Mouse (Mus musculus): ENCODE data around the gene Smc5. TPM values are rescaled to one million over a fixed set of nuclear protein-coding genes. Genes with fewer than 3 reads are reported as not detected.
A peak's percentile ranks its signal among the peaks of the same experiment; 100 is the strongest.

The Smc5 gene
- polyA plus RNA-seq, 1 experiment from 2014 or later = 12.3 TPM

DNA sequence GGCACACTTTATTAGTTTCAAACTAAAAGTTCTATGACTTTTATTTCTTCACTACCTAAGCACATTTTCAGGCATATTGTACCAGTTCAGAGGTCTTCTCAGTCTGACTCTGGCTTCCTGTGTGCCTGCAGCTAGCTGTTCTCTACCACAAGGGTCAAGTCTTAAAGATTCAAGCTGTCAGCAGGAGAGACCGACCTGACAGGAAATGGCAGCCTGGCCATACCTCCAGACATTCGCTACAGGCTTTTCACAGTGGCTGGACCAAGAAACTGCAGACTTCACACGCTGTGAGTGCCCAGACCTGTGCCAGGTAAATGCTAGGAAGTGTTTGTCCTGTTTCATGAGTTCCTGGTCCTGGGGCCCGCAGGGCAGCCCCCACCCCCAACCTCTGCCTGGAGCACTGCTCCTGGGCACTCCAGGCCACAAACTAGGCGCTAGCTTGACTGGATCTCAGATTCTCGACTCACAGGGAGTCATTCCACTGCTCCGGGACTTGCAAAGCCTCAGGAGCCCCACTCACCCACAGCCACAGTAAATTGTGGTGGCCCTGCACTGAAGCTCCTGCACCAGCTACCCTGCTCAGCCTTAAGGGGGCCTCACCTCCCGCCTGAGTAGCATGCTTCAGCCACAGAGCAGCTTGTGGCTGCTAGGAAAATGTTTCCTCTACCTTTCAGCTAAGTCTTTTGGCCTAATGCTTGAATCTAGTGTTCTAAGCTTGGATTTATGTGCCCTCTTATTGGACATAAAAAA, 8.4 kb upstream of the Smc5 start:
- H3K4me3 ChIP-seq (replicated peaks) = no peak overlapping the region
- no peak overlapping the region for H3K4me2 ChIP-seq
- H3K27me3 ChIP-seq = no peaks in the 10 kb centered on the region
- DNase-seq = no peak
- ATAC-seq (ENCODE audit: low read depth) = no peak
- H3K9me3 ChIP-seq (replicated peaks) = no peaks in the 10 kb centered on the region
- no peaks in the 10 kb centered on the region for H3K4me1 ChIP-seq (replicated peaks)
- no peak overlapping the region for H3K27ac ChIP-seq
- 52% methylated on average over 8 of the region's 8 CpGs for WGBS (ENCODE audit: insufficient replicate concordance)
- H3K9ac ChIP-seq = no peak overlapping the region
- H3K36me3 ChIP-seq = no peaks in the 10 kb centered on the region

- 45% methylated on average over 4 of the region's 4 CpGs for WGBS (ENCODE audit: insufficient replicate concordance)
- H3K4me1 ChIP-seq (replicated peaks) = peaks cover 22% of the 10 kb centered on the region
- 0 out of 2 replicates have a peak overlapping the region, but pooled peaks have one; percentile 90 for H3K9ac ChIP-seq
- peaks cover 4% of the 10 kb centered on the region; the same call in 1 of the 2 replicates for H3K36me3 ChIP-seq
- no peaks in the 10 kb centered on the region for H3K27me3 ChIP-seq
- peak; percentile 21 for ATAC-seq (ENCODE audit: low read depth)
- no peak for DNase-seq
- H3K27ac ChIP-seq = no peak overlapping the region
- H3K9me3 ChIP-seq (replicated peaks) = no peaks in the 10 kb centered on the region
- peak overlapping the region; percentile 79 for H3K4me2 ChIP-seq
- peak overlapping the region; percentile 82 for H3K4me3 ChIP-seq (replicated peaks)
These were observed 492 bp upstream of the Smc5 start for GRCm38 (mm10) chr19:23274054-23274724.

DNA sequence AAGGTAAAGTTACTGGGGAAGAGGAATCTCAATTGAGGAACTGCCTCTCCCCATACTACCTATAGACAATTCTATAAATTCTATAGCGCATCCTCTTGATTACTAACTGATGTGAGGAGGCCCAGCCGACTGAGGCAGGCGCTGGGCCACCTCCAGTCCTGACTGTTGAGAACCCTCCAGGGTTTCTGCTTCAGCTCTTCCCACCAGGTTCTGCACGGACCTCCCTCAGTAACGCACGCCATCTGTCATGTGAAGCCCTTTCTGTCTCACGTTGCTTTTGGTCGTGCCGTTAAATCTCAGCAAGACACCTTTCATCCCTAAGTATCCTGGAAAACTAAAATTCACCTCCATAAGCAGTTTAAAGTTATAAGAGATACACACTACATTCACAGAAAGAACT, 16.9 kb downstream of the Smc5 start:
- Histone ChIP-seq H3K27ac (no peak overlapping the region), H3K36me3 (peaks cover 49% of the 10 kb centered on the region), H3K4me1 (replicated peaks) (no peaks in the 10 kb centered on the region), H3K4me3 (replicated peaks) (no peak overlapping the region), H3K9me3 (replicated peaks) (no peaks in the 10 kb centered on the region), H3K27me3 (no peaks in the 10 kb centered on the region), H3K9ac (no peak overlapping the region), H3K4me2 (no peak overlapping the region)
- 88% methylated on average over 9 of the region's 9 CpGs for WGBS (ENCODE audit: insufficient replicate concordance)
- no peak for DNase-seq
- no peak for ATAC-seq (ENCODE audit: low read depth)

DNA sequence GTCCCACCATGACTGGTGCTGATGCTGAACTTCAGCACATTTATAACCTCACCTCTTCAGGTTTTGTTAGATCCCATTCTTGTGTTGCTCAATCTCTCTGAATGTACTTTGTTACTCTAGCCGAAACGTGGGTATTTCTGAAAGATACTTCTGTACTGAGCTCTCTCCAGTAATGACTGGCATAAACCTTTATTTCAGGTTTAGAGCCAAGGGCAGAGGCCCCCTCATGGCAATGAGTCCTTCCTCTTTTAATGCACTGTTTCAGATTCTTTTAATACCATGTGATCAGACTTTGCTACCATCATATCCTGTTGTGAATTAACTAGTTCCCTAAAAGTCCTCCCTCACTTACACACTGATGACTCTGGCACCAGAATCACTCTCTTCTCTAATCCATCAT, 27.2 kb downstream of the Smc5 start:
- WGBS (ENCODE audit: insufficient replicate concordance) = 76% methylated on average over 2 of the region's 2 CpGs
- Histone ChIP-seq H3K36me3 (peaks cover 39% of the 10 kb centered on the region), H3K4me3 (replicated peaks) (no peak overlapping the region), H3K9me3 (replicated peaks) (no peaks in the 10 kb centered on the region), H3K27ac (no peak overlapping the region), H3K27me3 (no peaks in the 10 kb centered on the region), H3K9ac (no peak overlapping the region), H3K4me1 (replicated peaks) (no peaks in the 10 kb centered on the region), H3K4me2 (no peak overlapping the region)
- no peak for DNase-seq
- no peak for ATAC-seq (ENCODE audit: low read depth)

DNA sequence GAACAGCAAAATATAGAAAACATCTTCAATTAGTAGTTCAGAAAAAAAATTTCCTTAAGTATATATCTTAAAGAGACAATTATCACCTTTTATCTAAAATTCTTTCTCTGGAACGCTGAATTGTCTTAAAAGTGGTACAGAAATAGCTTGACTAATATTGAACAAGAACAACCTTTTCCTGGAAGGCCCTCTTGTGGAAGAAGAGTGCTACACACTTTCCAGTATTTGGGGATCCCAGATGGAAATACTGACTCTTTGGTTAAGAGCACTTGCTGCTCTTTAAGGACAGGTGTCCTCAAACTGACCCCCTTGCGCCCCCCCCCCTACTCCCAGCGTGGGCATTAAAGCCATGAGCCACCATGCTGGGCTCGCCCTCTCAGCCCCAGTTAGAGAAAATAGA, 48.6 kb downstream of the Smc5 start:
- no peak for DNase-seq

GRCm38 (mm10) chr19:23214326-23214725, 59.4 kb downstream of the Smc5 start:
- Histone ChIP-seq H3K9me3 (replicated peaks) (no peaks in the 10 kb centered on the region), H3K4me3 (replicated peaks) (no peak overlapping the region), H3K27me3 (no peaks in the 10 kb centered on the region), H3K27ac (no peak overlapping the region), H3K36me3 (peaks cover 53% of the 10 kb centered on the region), H3K4me2 (no peak overlapping the region), H3K9ac (no peak overlapping the region), H3K4me1 (replicated peaks) (no peaks in the 10 kb centered on the region)
- no peak for DNase-seq
- 91% methylated on average over 8 of the region's 8 CpGs for WGBS (ENCODE audit: insufficient replicate concordance)
- ATAC-seq (ENCODE audit: low read depth) = no peak

More for the DNA sequence above, 48.6 kb downstream of the Smc5 start:
- H3K36me3 ChIP-seq = peaks cover 45% of the 10 kb centered on the region
- no peak overlapping the region for H3K9ac ChIP-seq
- no peaks in the 10 kb centered on the region for H3K27me3 ChIP-seq
- no peak overlapping the region for H3K4me2 ChIP-seq
- H3K9me3 ChIP-seq (replicated peaks) = no peaks in the 10 kb centered on the region
- no peaks in the 10 kb centered on the region for H3K4me1 ChIP-seq (replicated peaks)
- WGBS (ENCODE audit: insufficient replicate concordance) = 57% methylated on average over 4 of the region's 4 CpGs
- H3K27ac ChIP-seq = no peak overlapping the region
- ATAC-seq (ENCODE audit: low read depth) = no peak
- no peak overlapping the region for H3K4me3 ChIP-seq (replicated peaks)

DNA sequence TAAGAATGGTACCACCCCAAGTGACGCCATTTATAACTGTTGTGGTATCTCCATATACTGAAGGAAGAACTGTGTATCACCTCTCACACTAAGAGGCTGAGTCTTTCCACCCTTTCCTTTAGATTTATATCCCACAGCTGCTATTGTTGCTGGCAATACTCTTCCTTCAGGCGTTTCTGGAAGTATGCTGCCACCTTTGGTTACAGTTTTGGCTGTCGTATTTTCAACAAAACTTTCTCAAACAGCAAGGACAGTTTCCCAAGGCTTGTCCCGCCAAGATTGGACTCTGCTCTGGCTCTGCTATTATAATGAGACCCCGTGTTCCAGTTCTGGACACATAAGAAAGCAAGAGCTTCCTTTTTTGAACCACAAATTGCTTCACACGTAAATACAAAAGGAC, 62.4 kb downstream of the Smc5 start:
- H3K9me3 ChIP-seq (replicated peaks) = no peaks in the 10 kb centered on the region
- no peak overlapping the region for H3K27ac ChIP-seq
- DNase-seq = no peak
- H3K4me2 ChIP-seq = no peak overlapping the region
- H3K27me3 ChIP-seq = no peaks in the 10 kb centered on the region
- H3K9ac ChIP-seq = no peak overlapping the region
- no peak for ATAC-seq (ENCODE audit: low read depth)
- peaks cover 52% of the 10 kb centered on the region for H3K36me3 ChIP-seq
- H3K4me1 ChIP-seq (replicated peaks) = no peaks in the 10 kb centered on the region
- H3K4me3 ChIP-seq (replicated peaks) = no peak overlapping the region
- 80% methylated on average over 6 of the region's 6 CpGs for WGBS (ENCODE audit: insufficient replicate concordance)

- whole genome bisulfite sequencing (ENCODE audit: insufficient replicate concordance) = 25% methylated on average over 3 of the region's 3 CpGs
- Histone ChIP-seq H3K4me3 (replicated peaks) (no peak overlapping the region), H3K27ac (no peak overlapping the region), H3K9ac (no peak overlapping the region), H3K4me1 (replicated peaks) (peaks cover 16% of the 10 kb centered on the region), H3K4me2 (no peak overlapping the region), H3K36me3 (peaks cover 38% of the 10 kb centered on the region), H3K27me3 (no peaks in the 10 kb centered on the region), H3K9me3 (replicated peaks) (no peaks in the 10 kb centered on the region)
- ATAC-seq (ENCODE audit: low read depth) = peak; percentile 85
- peak; percentile 23 for DNase-seq
These were observed 70.1 kb downstream of the Smc5 start for GRCm38 (mm10) chr19:23203505-23204053.

- DNase-seq (no peak), ATAC-seq (ENCODE audit: low read depth) (no peak)
- 92% methylated on average over 5 of the region's 5 CpGs for WGBS (ENCODE audit: insufficient replicate concordance)
- H3K4me2 ChIP-seq = no peak overlapping the region
- no peak overlapping the region for H3K9ac ChIP-seq
- no peaks in the 10 kb centered on the region for H3K27me3 ChIP-seq
- H3K36me3 ChIP-seq = peaks cover 33% of the 10 kb centered on the region
- peaks cover 16% of the 10 kb centered on the region for H3K4me1 ChIP-seq (replicated peaks)
- no peak overlapping the region for H3K27ac ChIP-seq
- H3K4me3 ChIP-seq (replicated peaks) = no peak overlapping the region
- no peaks in the 10 kb centered on the region for H3K9me3 ChIP-seq (replicated peaks)
These were observed 71.6 kb downstream of the Smc5 start for GRCm38 (mm10) chr19:23202106-23202505.

DNA sequence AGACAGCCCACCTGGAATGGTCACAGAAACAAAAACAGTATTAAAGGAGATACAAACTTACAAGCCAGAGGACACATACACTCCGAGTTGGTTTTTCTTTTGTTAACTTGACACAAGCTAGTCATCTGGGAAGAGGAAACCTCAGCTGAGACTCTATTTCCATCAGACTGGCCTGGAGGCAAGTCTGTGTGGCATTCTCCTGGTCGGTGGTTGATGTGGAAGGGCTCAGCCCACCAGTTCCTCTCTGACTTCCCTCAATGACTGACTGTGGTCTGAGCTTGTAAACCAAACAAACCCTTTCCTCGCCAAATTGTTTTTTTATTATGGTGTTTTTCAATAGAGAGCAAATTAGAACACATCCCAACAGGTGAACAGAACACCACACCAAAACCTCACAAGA, 80.6 kb downstream of the Smc5 start:
- Histone ChIP-seq H3K9ac (no peak overlapping the region), H3K27ac (no peak overlapping the region), H3K4me3 (replicated peaks) (no peak overlapping the region), H3K9me3 (replicated peaks) (no peaks in the 10 kb centered on the region), H3K4me1 (replicated peaks) (no peaks in the 10 kb centered on the region), H3K36me3 (peaks cover 4% of the 10 kb centered on the region; the same call in 1 of the 2 replicates), H3K27me3 (no peaks in the 10 kb centered on the region), H3K4me2 (no peak overlapping the region)
- DNase-seq = no peak
- WGBS (ENCODE audit: insufficient replicate concordance) = 38% methylated on average over 3 of the region's 3 CpGs
- no peak for ATAC-seq (ENCODE audit: low read depth)

DNA sequence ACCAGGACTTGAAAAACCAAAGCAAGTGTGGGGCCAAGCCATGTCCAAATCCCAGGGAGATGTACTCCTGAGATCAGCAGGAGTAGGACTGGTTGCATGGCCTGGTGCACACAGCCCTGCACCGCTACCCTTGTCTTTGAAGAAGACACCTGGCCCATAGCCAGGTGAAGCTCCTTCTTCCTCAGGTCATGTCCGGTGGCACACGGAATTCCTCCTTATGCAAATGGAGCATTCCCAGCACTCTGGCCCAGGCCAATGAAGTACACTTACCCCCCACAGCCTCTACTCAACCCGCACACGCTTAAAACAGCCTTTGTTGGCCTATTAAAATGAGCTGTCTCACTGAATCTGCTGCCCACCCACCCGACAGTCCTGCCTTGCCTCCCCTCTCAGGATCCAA, 82.2 kb downstream of the Smc5 start:
- ATAC-seq (ENCODE audit: low read depth) = no peak

More for the DNA sequence above, 82.2 kb downstream of the Smc5 start:
- no peaks in the 10 kb centered on the region for H3K4me1 ChIP-seq (replicated peaks)
- H3K4me2 ChIP-seq = no peak overlapping the region
- H3K9ac ChIP-seq = no peak overlapping the region
- H3K9me3 ChIP-seq (replicated peaks) = no peaks in the 10 kb centered on the region
- no peak for DNase-seq
- H3K27me3 ChIP-seq = no peaks in the 10 kb centered on the region
- peaks cover 4% of the 10 kb centered on the region; the same call in 1 of the 2 replicates for H3K36me3 ChIP-seq
- WGBS (ENCODE audit: insufficient replicate concordance) = 86% methylated on average over 6 of the region's 6 CpGs
- H3K4me3 ChIP-seq (replicated peaks) = no peak overlapping the region
- H3K27ac ChIP-seq = no peak overlapping the region

Measured in liver, embryonic 13.5 days (tissue).